Mouse (Mus musculus): ENCODE results near the gene Gm28919.
"Not testable (repeated sequence)": the region's sequence is repeated elsewhere in the genome, so short reads cannot be mapped to it uniquely, and the experiment has no call there.

Gene Gm28919

GRCm38 (mm10) chrY:6583246-6583645, at the start of gene Gm28919:
Gene Gm28919 (plus strand): TSS chrY:6583546.
- DNase-seq (ENCODE audit: low spot score) = not testable (repeated sequence)
